Mouse (Mus musculus) stomach, postnatal 0 days (tissue): ENCODE results near the gene Crygb. TPM values are rescaled to one million over a fixed set of nuclear protein-coding genes. Genes with fewer than 3 reads are reported as not detected.
A peak's percentile ranks its signal among the peaks of the same experiment; 100 is the strongest.

Experiments
- ATAC-seq: fragments of 200-750 bp; cut with Nextera tagmentation; 2 replicates; pipeline ENCODE4 v1.8.0; 2017; ENCODE audit not compliant: low FRiP score, low TSS enrichment
- DNase-seq: peaks from one replicate; pipeline ENCODE4 v3.0.0-alpha.2; 2016; ENCODE audit warnings: low spot score
- H3K27ac ChIP-seq: fragments of 300-500 bp; sonication (generic); replicated peaks from 2 replicates; pipeline ENCODE4 v1.5.1; 2014; ENCODE audit warnings: mild to moderate bottlenecking, control low read depth
- H3K27me3 ChIP-seq: fragments of 300-500 bp; sonication (generic); 2 replicates; pipeline ENCODE4 v1.6.1; 2014; ENCODE audit warnings: low read length; ENCODE audit not compliant: control insufficient read depth, insufficient read depth
- H3K36me3 ChIP-seq: fragments of 300-500 bp; sonication (generic); 2 replicates; pipeline ENCODE4 v1.6.1; 2014; ENCODE audit warnings: low read length, mixed read lengths; ENCODE audit not compliant: control insufficient read depth, insufficient read depth
- H3K4me1 ChIP-seq: fragments of 300-500 bp; sonication (generic); replicated peaks from 2 replicates; pipeline ENCODE4 v1.6.1; 2014; ENCODE audit warnings: antibody characterized with exemption; ENCODE audit not compliant: control insufficient read depth, insufficient read depth
- H3K4me2 ChIP-seq: fragments of 300-500 bp; sonication (generic); replicated peaks from 2 replicates; pipeline ENCODE4 v1.6.1; 2014; ENCODE audit warnings: low read depth, mild to moderate bottlenecking, control low read depth, moderate library complexity
- H3K4me3 ChIP-seq: fragments of 300-500 bp; sonication (generic); 2 replicates; pipeline ENCODE4 v1.5.1; 2014; ENCODE audit warnings: low read depth, low read length, control low read depth
- H3K9ac ChIP-seq: fragments of 300-500 bp; sonication (generic); 2 replicates; pipeline ENCODE4 v1.6.1; 2014; ENCODE audit warnings: mild to moderate bottlenecking, low read length, control low read depth, mixed read lengths
- H3K9me3 ChIP-seq: fragments of 300-500 bp; sonication (generic); 2 replicates; pipeline ENCODE4 v1.6.1; 2016; ENCODE audit warnings: low read length; ENCODE audit not compliant: control insufficient read depth
- CTCF ChIP-seq: IDR thresholded peaks from 2 replicates; pipeline ENCODE4 v1.5.1; 2016; ENCODE audit warnings: antibody characterized with exemption, low read depth, mild to moderate bottlenecking, moderate library complexity
- EP300 ChIP-seq: optimal IDR thresholded peaks from 2 replicates; pipeline ENCODE3; 2016; ENCODE audit warnings: antibody characterized with exemption
- WGBS: fragments of 180-500 bp; shearing (Covaris S2); extraction: QIAGEN DNeasy Blood & Tissue Kit; methylation state at CpG from one replicate; pipeline ENCODE4 v1.1.7; 2014; 5-methylcytosine and 5-hydroxymethylcytosine counted together
- polyA plus RNA-seq: library from polyadenylated mRNA; unstranded; fragments of >200 nt; fragmentation: Nextera tagmentation; extraction: Ambion mirVana; gene quantifications from 2 replicates; pipeline ENCODE4 v1.2.1, GENCODE M21; 2015

The Crygb gene
- polyA plus RNA-seq, 1 experiment from 2014 or later, result not detected

GRCm38 (mm10) chr1:65109196-65109595 is 27.1 kb upstream of the Crygb start:
- Histone ChIP-seq H3K4me1 (no peaks in the 10 kb centered on the region), H3K36me3 (no peaks in the 10 kb centered on the region), H3K27me3 (no peaks in the 10 kb centered on the region), H3K4me3 (no peak overlapping the region), H3K27ac (no peak overlapping the region), H3K4me2 (no peak overlapping the region), H3K9me3 (no peaks in the 10 kb centered on the region), H3K9ac (no peak overlapping the region)
- TF ChIP-seq CTCF (no peak), EP300 (no peak)
- DNase-seq (no peak), ATAC-seq (no peak)
- 86% methylated on average over 8 of the region's 8 CpGs for WGBS

DNA sequence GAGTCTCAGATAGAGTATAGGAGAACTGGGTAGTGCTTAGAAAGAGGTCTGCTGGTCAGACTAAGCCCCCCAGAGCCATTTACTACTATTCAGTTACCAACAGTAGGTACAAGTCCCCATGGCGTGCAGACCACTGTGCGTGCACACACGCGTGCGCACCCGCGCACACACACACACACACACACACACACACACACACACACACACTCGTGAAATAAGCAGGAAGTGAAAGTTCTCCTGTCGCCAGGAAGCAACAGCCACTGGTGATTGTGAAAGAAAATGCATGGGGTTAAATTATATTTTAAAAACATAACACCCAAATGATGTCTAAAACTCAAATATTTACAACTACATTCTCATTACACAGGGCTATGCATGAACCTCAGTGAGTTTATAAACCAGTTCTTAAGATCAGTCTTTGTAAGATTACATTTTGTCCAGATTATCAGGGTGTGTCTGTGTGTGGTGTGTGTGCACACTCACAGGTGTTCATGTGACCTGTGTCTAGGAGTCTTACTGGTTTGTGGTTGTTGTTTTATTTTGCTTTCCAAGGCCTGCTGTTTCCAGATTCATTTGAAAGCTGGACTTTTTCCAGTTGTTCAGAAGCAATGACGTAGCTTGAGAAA is 25.7 kb upstream of the Crygb start:
- ATAC-seq, result peak; percentile 79
- H3K4me3 ChIP-seq, result no peak overlapping the region
- no peaks in the 10 kb centered on the region for H3K4me1 ChIP-seq
- H3K36me3 ChIP-seq, result no peaks in the 10 kb centered on the region
- 80% methylated on average over 10 of the region's 10 CpGs for WGBS
- TF ChIP-seq CTCF (no peak), EP300 (no peak)
- H3K27ac ChIP-seq, result no peak overlapping the region
- no peaks in the 10 kb centered on the region for H3K27me3 ChIP-seq
- no peak for DNase-seq
- no peak overlapping the region for H3K4me2 ChIP-seq
- no peak overlapping the region for H3K9ac ChIP-seq
- no peaks in the 10 kb centered on the region for H3K9me3 ChIP-seq

GRCm38 (mm10) chr1:65103273-65103672 is 21.2 kb upstream of the Crygb start, which contains the start of gene Cryga:
Gene Cryga (minus strand): TSS chr1:65103373.
- ATAC-seq (no peak), DNase-seq (no peak)
- H3K9me3 ChIP-seq, result no peaks in the 10 kb centered on the region
- no peaks in the 10 kb centered on the region for H3K36me3 ChIP-seq
- H3K4me3 ChIP-seq, result no peak within 1 kb of the TSS
- H3K9ac ChIP-seq, result no peak within 1 kb of the TSS
- no peak within 1 kb of the TSS for H3K27ac ChIP-seq
- 88% methylated on average over 11 of the region's 11 CpGs for WGBS
- TF ChIP-seq CTCF (no peak), EP300 (no peak)
- H3K4me2 ChIP-seq, result no peak within 1 kb of the TSS
- H3K4me1 ChIP-seq, result no peaks in the 10 kb centered on the region
- no peaks in the 10 kb centered on the region for H3K27me3 ChIP-seq

GRCm38 (mm10) chr1:65096953-65097352 is 14.9 kb upstream of the Crygb start:
- 73% methylated on average over 3 of the region's 3 CpGs for WGBS
- no peak overlapping the region for H3K4me2 ChIP-seq
- H3K4me3 ChIP-seq, result no peak overlapping the region
- H3K36me3 ChIP-seq, result no peaks in the 10 kb centered on the region
- ATAC-seq (peak; percentile 84), DNase-seq (no peak)
- no peaks in the 10 kb centered on the region for H3K9me3 ChIP-seq
- H3K27me3 ChIP-seq, result no peaks in the 10 kb centered on the region
- H3K4me1 ChIP-seq, result no peaks in the 10 kb centered on the region
- H3K9ac ChIP-seq, result no peak overlapping the region
- TF ChIP-seq CTCF, result no peak
- TF ChIP-seq EP300, result no peak
- H3K27ac ChIP-seq, result no peak overlapping the region

GRCm38 (mm10) chr1:65091566-65091965 is 9.5 kb upstream of the Crygb start:
- Histone ChIP-seq H3K4me2 (no peak overlapping the region), H3K36me3 (no peaks in the 10 kb centered on the region), H3K9ac (no peak overlapping the region), H3K27ac (no peak overlapping the region), H3K9me3 (no peaks in the 10 kb centered on the region), H3K27me3 (no peaks in the 10 kb centered on the region), H3K4me3 (no peak overlapping the region), H3K4me1 (no peaks in the 10 kb centered on the region)
- DNase-seq (no peak), ATAC-seq (no peak)
- WGBS, result 84% methylated on average over 3 of the region's 3 CpGs
- TF ChIP-seq EP300 (no peak), CTCF (no peak)

DNA sequence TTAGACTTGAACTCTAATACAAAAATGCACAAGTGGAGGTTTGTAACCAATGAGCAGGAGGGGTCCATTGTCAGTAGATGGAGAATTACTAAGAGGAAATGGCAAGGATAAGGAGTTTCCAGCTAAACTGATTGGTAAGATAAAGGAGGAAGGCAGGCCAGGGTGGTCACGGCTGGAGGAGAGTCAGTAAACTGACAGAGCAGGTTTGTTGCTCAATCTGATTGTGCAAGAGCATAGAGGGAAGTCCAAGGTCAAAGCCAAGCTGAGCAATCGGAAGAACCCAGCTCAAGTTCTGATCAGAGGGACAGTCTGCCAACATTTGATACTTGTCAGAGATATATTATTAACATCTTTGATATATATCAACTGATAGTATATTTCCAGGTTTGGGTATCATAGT is 8.3 kb upstream of the Crygb start:
- H3K9me3 ChIP-seq, result no peaks in the 10 kb centered on the region
- ATAC-seq (no peak), DNase-seq (no peak)
- H3K4me1 ChIP-seq, result no peaks in the 10 kb centered on the region
- H3K4me2 ChIP-seq, result no peak overlapping the region
- no peak overlapping the region for H3K9ac ChIP-seq
- no peak for TF ChIP-seq EP300
- TF ChIP-seq CTCF, result no peak
- H3K36me3 ChIP-seq, result no peaks in the 10 kb centered on the region
- H3K27ac ChIP-seq, result no peak overlapping the region
- H3K4me3 ChIP-seq, result no peak overlapping the region
- no peaks in the 10 kb centered on the region for H3K27me3 ChIP-seq
- whole genome bisulfite sequencing, result 42% methylated on average over 2 of the region's 2 CpGs
